Mouse (Mus musculus): ENCODE measurements around the gene Mgst2.

DNA sequence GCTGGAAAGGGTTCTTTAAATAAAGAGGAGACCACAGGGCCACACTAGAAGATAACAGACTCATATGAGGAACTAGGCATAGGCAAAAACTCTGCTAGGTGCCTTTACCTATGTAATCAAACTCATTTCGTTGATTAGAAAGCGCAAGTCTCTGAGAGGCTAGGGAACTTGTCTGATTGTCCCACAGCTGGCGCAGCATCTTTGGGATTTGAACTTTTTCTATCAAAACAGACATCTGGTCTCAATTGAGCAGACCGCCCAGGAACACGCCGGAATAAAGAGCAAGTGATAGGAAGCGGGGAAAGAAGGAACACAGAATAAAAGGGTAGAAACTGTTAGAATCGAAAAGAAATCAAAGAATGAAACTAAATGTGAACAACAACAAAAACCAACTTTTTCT lies 43.3 kb downstream of the Mgst2 start:
- TF ChIP-seq POLR2A (IDR thresholded peaks at IDR 0.05; ENCODE audit: borderline replicate concordance, control insufficient read depth, low read depth, low read length) (no peak), CTCF (IDR thresholded peaks at IDR 0.05; ENCODE audit: control insufficient read depth, insufficient read depth, low read length) (no peak)

Data from bone marrow, adult 2 months (tissue).